Mouse (Mus musculus): ENCODE results near the gene Tcf20. TPM values are rescaled to one million over a fixed set of nuclear protein-coding genes. Genes with fewer than 3 reads are reported as not detected.

Tcf20 gene
- polyA plus RNA-seq, 1 experiment from 2014 or later = 14.7 TPM

- under 1% methylated on average over 38 of the region's 38 CpGs for WGBS
- Histone ChIP-seq H3K27ac (peak overlapping the region; percentile 50; the same call in 1 of the 2 replicates), H3K9me3 (no peaks in the 10 kb centered on the region), H3K4me3 (replicated peaks) (peak overlapping the region; percentile 42), H3K4me1 (peaks cover 84% of the 10 kb centered on the region), H3K36me3 (replicated peaks) (no peaks in the 10 kb centered on the region), H3K27me3 (peaks cover 38% of the 10 kb centered on the region), H3K4me2 (peak overlapping the region; percentile 70), H3K9ac (peak overlapping the region; percentile 54)
- no peak for ATAC-seq (ENCODE audit: low FRiP score)
Measured at GRCm38 (mm10) chr15:82987014-82987731, 499 bp downstream of the Tcf20 start.

GRCm38 (mm10) chr15:82984574-82984973 is 3.1 kb downstream of the Tcf20 start:
- H3K9ac ChIP-seq = peak overlapping the region; percentile 33; the same call in 1 of the 2 replicates
- no peaks in the 10 kb centered on the region for H3K36me3 ChIP-seq (replicated peaks)
- H3K4me1 ChIP-seq = peaks cover 83% of the 10 kb centered on the region
- WGBS = 63% methylated on average over 7 of the region's 7 CpGs
- H3K27ac ChIP-seq = peak overlapping the region; percentile 96
- peaks cover 29% of the 10 kb centered on the region for H3K27me3 ChIP-seq
- no peaks in the 10 kb centered on the region for H3K9me3 ChIP-seq
- peak overlapping the region; percentile 53; the same call in 1 of the 2 replicates for H3K4me2 ChIP-seq
- ATAC-seq (ENCODE audit: low FRiP score) = no peak
- H3K4me3 ChIP-seq (replicated peaks) = no peak overlapping the region

GRCm38 (mm10) chr15:82984097-82984496 is 3.6 kb downstream of the Tcf20 start:
- Histone ChIP-seq H3K36me3 (replicated peaks) (no peaks in the 10 kb centered on the region), H3K4me2 (peak overlapping the region; percentile 53), H3K27me3 (peaks cover 30% of the 10 kb centered on the region), H3K4me1 (peaks cover 78% of the 10 kb centered on the region), H3K9me3 (no peaks in the 10 kb centered on the region), H3K4me3 (replicated peaks) (no peak overlapping the region), H3K27ac (peak overlapping the region; percentile 96), H3K9ac (peak overlapping the region; percentile 41; the same call in 1 of the 2 replicates)
- 0 out of 2 replicates have a peak, but pooled peaks have one; percentile 2 for ATAC-seq (ENCODE audit: low FRiP score)
- WGBS = 2% methylated on average over 3 of the region's 4 CpGs

GRCm38 (mm10) chr15:82983416-82984026 is 4.2 kb downstream of the Tcf20 start:
- no peaks in the 10 kb centered on the region for H3K9me3 ChIP-seq
- no peaks in the 10 kb centered on the region for H3K36me3 ChIP-seq (replicated peaks)
- H3K27me3 ChIP-seq = peaks cover 33% of the 10 kb centered on the region
- peak overlapping the region; percentile 96 for H3K27ac ChIP-seq
- 2% methylated on average over 9 of the region's 9 CpGs for WGBS
- peak overlapping the region; percentile 20 for H3K4me3 ChIP-seq (replicated peaks)
- H3K4me2 ChIP-seq = peak overlapping the region; percentile 53
- ATAC-seq (ENCODE audit: low FRiP score) = peak; percentile 66; the same call in 1 of the 2 replicates
- peak overlapping the region; percentile 56; the same call in 1 of the 2 replicates for H3K9ac ChIP-seq
- H3K4me1 ChIP-seq = peaks cover 73% of the 10 kb centered on the region

GRCm38 (mm10) chr15:82982724-82983415 is 4.8 kb downstream of the Tcf20 start:
- H3K4me1 ChIP-seq = peaks cover 66% of the 10 kb centered on the region
- WGBS = 1% methylated on average over 18 of the region's 18 CpGs

GRCm38 (mm10) chr15:82981676-82982520 is 5.8 kb downstream of the Tcf20 start:
- no peak for ATAC-seq (ENCODE audit: low FRiP score)
- Histone ChIP-seq H3K27ac (peak overlapping the region; percentile 96), H3K4me3 (replicated peaks) (no peak overlapping the region), H3K4me2 (peak overlapping the region; percentile 53), H3K27me3 (peaks cover 31% of the 10 kb centered on the region), H3K4me1 (peaks cover 58% of the 10 kb centered on the region), H3K9ac (peak overlapping the region; percentile 4), H3K9me3 (no peaks in the 10 kb centered on the region), H3K36me3 (replicated peaks) (no peaks in the 10 kb centered on the region)
- WGBS = 33% methylated on average over 15 of the region's 15 CpGs

More at GRCm38 (mm10) chr15:82982724-82983415, 4.8 kb downstream of the Tcf20 start:
- peaks cover 33% of the 10 kb centered on the region for H3K27me3 ChIP-seq
- no peak for ATAC-seq (ENCODE audit: low FRiP score)
- H3K4me3 ChIP-seq (replicated peaks) = peak overlapping the region; percentile 20
- H3K27ac ChIP-seq = peak overlapping the region; percentile 96
- peak overlapping the region; percentile 53 for H3K4me2 ChIP-seq
- H3K9ac ChIP-seq = peak overlapping the region; percentile 56
- H3K36me3 ChIP-seq (replicated peaks) = no peaks in the 10 kb centered on the region
- no peaks in the 10 kb centered on the region for H3K9me3 ChIP-seq

- ATAC-seq (ENCODE audit: low FRiP score) = no peak
- Histone ChIP-seq H3K9me3 (no peaks in the 10 kb centered on the region), H3K4me3 (replicated peaks) (no peak overlapping the region), H3K4me2 (no peak overlapping the region), H3K27ac (no peak overlapping the region), H3K27me3 (peaks cover 16% of the 10 kb centered on the region; the same call in 1 of the 2 replicates), H3K4me1 (peaks cover 46% of the 10 kb centered on the region), H3K36me3 (replicated peaks) (no peaks in the 10 kb centered on the region), H3K9ac (no peak overlapping the region)
- WGBS = 86% methylated on average over 1 of the region's 1 CpGs
Measured at GRCm38 (mm10) chr15:82979531-82979930, 8.1 kb downstream of the Tcf20 start.

GRCm38 (mm10) chr15:82974471-82974870 is 13.2 kb downstream of the Tcf20 start:
- WGBS = 75% methylated on average over 1 of the region's 1 CpGs
- peaks cover 18% of the 10 kb centered on the region for H3K4me1 ChIP-seq
- H3K36me3 ChIP-seq (replicated peaks) = no peaks in the 10 kb centered on the region
- no peak overlapping the region for H3K27ac ChIP-seq
- no peak overlapping the region for H3K4me2 ChIP-seq
- no peaks in the 10 kb centered on the region for H3K9me3 ChIP-seq
- no peak for ATAC-seq (ENCODE audit: low FRiP score)
- no peak overlapping the region for H3K4me3 ChIP-seq (replicated peaks)
- H3K27me3 ChIP-seq = peaks cover 16% of the 10 kb centered on the region; the same call in 1 of the 2 replicates
- no peak overlapping the region for H3K9ac ChIP-seq

GRCm38 (mm10) chr15:82969206-82969721 is 18.4 kb downstream of the Tcf20 start:
- peak overlapping the region; percentile 82 for H3K27ac ChIP-seq
- H3K4me2 ChIP-seq = peak overlapping the region; percentile 48; the same call in 1 of the 2 replicates
- H3K27me3 ChIP-seq = peaks cover 41% of the 10 kb centered on the region
- peaks cover 36% of the 10 kb centered on the region for H3K4me1 ChIP-seq
- H3K9me3 ChIP-seq = no peaks in the 10 kb centered on the region
- 0 out of 2 replicates have a peak, but pooled peaks have one; percentile 13 for ATAC-seq (ENCODE audit: low FRiP score)
- 33% methylated on average over 6 of the region's 6 CpGs for WGBS
- 0 out of 2 replicates have a peak overlapping the region, but pooled peaks have one; percentile 44 for H3K9ac ChIP-seq
- H3K36me3 ChIP-seq (replicated peaks) = no peaks in the 10 kb centered on the region
- no peak overlapping the region for H3K4me3 ChIP-seq (replicated peaks)

GRCm38 (mm10) chr15:82968449-82968848 is 19.2 kb downstream of the Tcf20 start:
- peak; percentile 79 for ATAC-seq (ENCODE audit: low FRiP score)
- H3K4me3 ChIP-seq (replicated peaks) = peak overlapping the region; percentile 13; the same call in 1 of the 2 replicates
- H3K4me1 ChIP-seq = peaks cover 40% of the 10 kb centered on the region
- H3K27ac ChIP-seq = peak overlapping the region; percentile 82
- no peaks in the 10 kb centered on the region for H3K36me3 ChIP-seq (replicated peaks)
- WGBS = 2% methylated on average over 22 of the region's 22 CpGs
- H3K9ac ChIP-seq = peak overlapping the region; percentile 44
- no peaks in the 10 kb centered on the region for H3K9me3 ChIP-seq
- peak overlapping the region; percentile 48 for H3K4me2 ChIP-seq
- H3K27me3 ChIP-seq = peaks cover 41% of the 10 kb centered on the region

- peaks cover 43% of the 10 kb centered on the region for H3K4me1 ChIP-seq
- H3K36me3 ChIP-seq (replicated peaks) = no peaks in the 10 kb centered on the region
- peak overlapping the region; percentile 82 for H3K27ac ChIP-seq
- peak overlapping the region; percentile 44 for H3K9ac ChIP-seq
- no peak for ATAC-seq (ENCODE audit: low FRiP score)
- peak overlapping the region; percentile 48 for H3K4me2 ChIP-seq
- 30% methylated on average over 6 of the region's 6 CpGs for WGBS
- H3K27me3 ChIP-seq = peaks cover 44% of the 10 kb centered on the region
- no peaks in the 10 kb centered on the region for H3K9me3 ChIP-seq
- H3K4me3 ChIP-seq (replicated peaks) = no peak overlapping the region
Measured at GRCm38 (mm10) chr15:82967947-82968346, 19.7 kb downstream of the Tcf20 start.

Data from forebrain, embryonic 12.5 days (tissue).